ENCODE assay signal across 24 mouse cellular contexts in genomic region chr3:52350636-52351035, GRCm38 (mm10).
DNase-seq lines count a peak whose midpoint lies in the region; ATAC-seq and TF ChIP-seq lines count a peak whose summit lies in the region.
"Had no signal": no experiment of that assay in that cellular context is flagged by ENCODE, and none has a peak within 500 bp of the region (broad histone marks: within the 10 kb centered on the region; RNA-seq: fewer than 3 reads in every experiment).

No protein-coding gene starts in this region.

- intact Hi-C loops in heart, postnatal 10 days (cut with DNase I) = no loop called here

- H3K27me3 ChIP-seq in midbrain, embryonic 11.5 days (ENCODE audit: control insufficient read depth, insufficient read depth, low read length) = no peaks in the 10 kb centered on the region
- H3K27me3 ChIP-seq in midbrain, embryonic 16.5 days (ENCODE audit: control insufficient read depth, insufficient read depth, low read depth, low read length) = no peaks in the 10 kb centered on the region
- H3K27me3 ChIP-seq: CH12.LX; embryonic facial prominence, embryonic 12.5 days; forebrain, embryonic 13.5 days; forebrain, embryonic 15.5 days; Patski had no signal

- no peaks in the 10 kb centered on the region for H3K4me1 ChIP-seq in midbrain, embryonic 11.5 days (ENCODE audit: control insufficient read depth, insufficient read depth, low read length)
- H3K4me1 ChIP-seq in midbrain, embryonic 16.5 days (ENCODE audit: control insufficient read depth, insufficient read depth, low read length) = no peaks in the 10 kb centered on the region
- H3K4me1 ChIP-seq: embryonic facial prominence, embryonic 10.5 days; embryonic facial prominence, embryonic 12.5 days; forebrain, embryonic 13.5 days; forebrain, embryonic 15.5 days had no signal

- 84% methylated on average over 8 of the region's 8 CpGs for WGBS in midbrain, embryonic 11.5 days
- WGBS in midbrain, embryonic 16.5 days = 80% methylated on average over 8 of the region's 8 CpGs

- no peaks in the 10 kb centered on the region for H3K36me3 ChIP-seq in midbrain, embryonic 11.5 days (ENCODE audit: control insufficient read depth, insufficient read depth, low read length)
- H3K36me3 ChIP-seq in midbrain, embryonic 16.5 days (ENCODE audit: control insufficient read depth, insufficient read depth, low read length) = no peaks in the 10 kb centered on the region
- H3K36me3 ChIP-seq: forebrain, embryonic 15.5 days; G1E had no signal

- no peak for ATAC-seq in midbrain, embryonic 11.5 days (ENCODE audit: low FRiP score)
- no peak for ATAC-seq in midbrain, embryonic 16.5 days
- ATAC-seq: activated CD4-positive, CD25-positive, alpha-beta regulatory T cell, adult 4 months; CD4-positive, CD25-positive, alpha-beta regulatory T cell, adult 4 months; forebrain, embryonic 13.5 days; forebrain, embryonic 15.5 days; Patski had no signal

- no peak for TF ChIP-seq CTCF in layer of hippocampus, adult 2 months (conservative IDR thresholded peaks at IDR 0.05)

- H3K27ac ChIP-seq in layer of hippocampus, adult 2 months = peak overlapping the region; percentile 28; the same call in 1 of the 2 replicates
- no peak overlapping the region for H3K27ac ChIP-seq in midbrain, embryonic 11.5 days (ENCODE audit: low read depth, low read length)
- no peak overlapping the region for H3K27ac ChIP-seq in midbrain, embryonic 16.5 days (ENCODE audit: low read length)
- H3K27ac ChIP-seq: embryonic facial prominence, embryonic 10.5 days; embryonic facial prominence, embryonic 12.5 days; forebrain, embryonic 13.5 days; forebrain, embryonic 15.5 days had no signal

- DNase-seq in heart, adult 11 months = peak; percentile 76
- DNase-seq in heart, postnatal 10 days = no peak
- no peak for DNase-seq in layer of hippocampus, adult 2 months (ENCODE audit: low spot score in 2 of 2)
- no peak for DNase-seq in layer of hippocampus, postnatal 36 days
- DNase-seq in midbrain, embryonic 11.5 days (ENCODE audit: low spot score, missing footprints) = peak; percentile 12
- DNase-seq: adrenal gland, adult 8-10 months; adrenal gland, postnatal 14 days; adrenal gland, postnatal 36 days; B cell, adult 2 months; cerebellum, adult 11-12 months; cerebellum, adult 2 months; cerebellum, adult 9-10 months; cerebellum, postnatal 10 days; cerebellum, postnatal 25 days had no signal

- no peak overlapping the region for H3K4me3 ChIP-seq in layer of hippocampus, adult 2 months
- H3K4me3 ChIP-seq in midbrain, embryonic 11.5 days (ENCODE audit: low read depth, low read length) = no peak overlapping the region
- H3K4me3 ChIP-seq in midbrain, embryonic 16.5 days (ENCODE audit: low read depth, low read length) = no peak overlapping the region
- H3K4me3 ChIP-seq: embryonic facial prominence, embryonic 10.5 days; embryonic facial prominence, embryonic 12.5 days; forebrain, embryonic 13.5 days; forebrain, embryonic 15.5 days had no signal

- H3K9me3 ChIP-seq in midbrain, embryonic 11.5 days (ENCODE audit: control insufficient read depth, low read length) = no peaks in the 10 kb centered on the region
- H3K9me3 ChIP-seq in midbrain, embryonic 16.5 days (replicated peaks; ENCODE audit: control insufficient read depth, low read length, poor library complexity, severe bottlenecking) = no peaks in the 10 kb centered on the region
- H3K9me3 ChIP-seq: embryonic facial prominence, embryonic 10.5 days; embryonic facial prominence, embryonic 12.5 days; forebrain, embryonic 13.5 days; forebrain, embryonic 15.5 days had no signal

- no peak overlapping the region for H3K4me2 ChIP-seq in midbrain, embryonic 11.5 days
- no peak overlapping the region for H3K4me2 ChIP-seq in midbrain, embryonic 16.5 days (ENCODE audit: low read length)
- H3K4me2 ChIP-seq: embryonic facial prominence, embryonic 12.5 days; forebrain, embryonic 13.5 days; forebrain, embryonic 15.5 days had no signal

- H3K9ac ChIP-seq in midbrain, embryonic 11.5 days (ENCODE audit: low read length) = no peak overlapping the region
- H3K9ac ChIP-seq in midbrain, embryonic 16.5 days (ENCODE audit: low read depth, low read length) = no peak overlapping the region
- H3K9ac ChIP-seq: embryonic facial prominence, embryonic 12.5 days; forebrain, embryonic 13.5 days; forebrain, embryonic 15.5 days had no signal

Comparison
In these comparisons a context has a peak if more than half of its experiments do, and no peak if none do; other contexts are left out.
1. DNase-seq: peak in heart, adult 11 months (single experiment) and midbrain, embryonic 11.5 days (single experiment); none in heart, postnatal 10 days (0 of 2), layer of hippocampus, adult 2 months (0 of 2) and layer of hippocampus, postnatal 36 days (0 of 2).